Mouse (Mus musculus) fibroblast of lung, adult 2 months (primary cell): ENCODE measurements around the gene Hsd17b7.
A peak's percentile ranks its signal among the peaks of the same experiment; 100 is the strongest.
"Not testable (repeated sequence)": the region's sequence is repeated elsewhere in the genome, so short reads cannot be mapped to it uniquely, and the experiment has no call there.

Source experiments
- DNase-seq: peaks from one replicate; pipeline ENCODE4 v3.0.0-alpha.2; 2011; ENCODE audit warnings: low read depth

The Hsd17b7 gene

DNA sequence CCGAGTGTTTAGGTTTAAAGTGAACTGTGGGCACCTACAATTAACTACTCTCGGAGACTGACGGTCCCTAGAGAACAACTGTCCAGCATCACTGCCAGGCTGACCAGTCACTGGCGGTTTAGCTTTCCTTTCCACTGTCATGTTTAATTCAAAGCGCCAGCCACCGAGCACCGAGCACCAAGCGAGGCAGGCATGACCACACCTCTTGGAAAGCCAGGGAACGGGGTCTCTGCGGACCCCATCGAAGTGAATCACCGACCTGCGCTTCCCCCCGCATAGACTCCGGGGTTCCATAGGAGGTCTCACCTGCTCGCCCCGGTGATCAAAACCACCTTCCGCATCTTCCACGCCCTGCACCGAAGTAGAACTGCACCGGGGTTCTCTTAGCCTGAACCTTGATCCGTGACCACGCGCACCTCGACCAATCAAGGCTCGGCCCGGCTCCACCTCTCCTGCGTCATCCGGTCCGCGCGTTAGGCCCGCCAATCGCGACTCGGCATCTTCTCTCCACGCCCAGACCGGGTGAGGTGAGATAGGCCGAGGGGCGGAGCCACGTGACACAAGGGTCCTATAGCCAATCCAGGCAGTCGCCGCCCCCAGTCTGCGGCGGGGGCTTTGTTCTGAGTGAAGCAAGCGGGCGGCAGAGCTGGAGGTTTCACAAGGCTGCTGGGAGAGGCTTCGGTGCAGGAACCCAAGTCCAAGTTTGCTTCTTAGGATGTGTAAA lies at the start of gene Hsd17b7:
TSS of gene Hsd17b7 (minus strand) at position 450 of the 724 bp plus-strand sequence.
- DNase-seq: peak; percentile 97

DNA sequence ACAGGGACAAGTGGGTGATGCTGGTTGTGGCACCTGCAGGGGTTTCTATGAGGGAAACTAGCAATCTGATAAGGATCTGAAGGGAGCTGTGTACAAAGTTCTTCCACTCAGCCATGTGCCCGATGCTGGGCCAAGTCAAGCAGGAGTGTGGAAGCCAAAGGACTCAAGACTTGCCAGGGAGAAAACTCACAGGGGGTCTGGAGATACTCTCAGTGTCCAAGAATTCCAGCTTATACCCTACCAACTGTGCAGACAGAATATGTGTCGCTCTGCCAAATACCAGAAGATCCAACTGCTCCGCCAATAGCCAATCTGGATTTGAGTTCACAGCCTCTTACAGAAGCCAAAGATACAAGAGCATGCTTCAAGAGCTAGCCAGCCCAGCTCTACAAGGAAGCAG lies 45.7 kb upstream of the Hsd17b7 start:
- DNase-seq: no peak

DNA sequence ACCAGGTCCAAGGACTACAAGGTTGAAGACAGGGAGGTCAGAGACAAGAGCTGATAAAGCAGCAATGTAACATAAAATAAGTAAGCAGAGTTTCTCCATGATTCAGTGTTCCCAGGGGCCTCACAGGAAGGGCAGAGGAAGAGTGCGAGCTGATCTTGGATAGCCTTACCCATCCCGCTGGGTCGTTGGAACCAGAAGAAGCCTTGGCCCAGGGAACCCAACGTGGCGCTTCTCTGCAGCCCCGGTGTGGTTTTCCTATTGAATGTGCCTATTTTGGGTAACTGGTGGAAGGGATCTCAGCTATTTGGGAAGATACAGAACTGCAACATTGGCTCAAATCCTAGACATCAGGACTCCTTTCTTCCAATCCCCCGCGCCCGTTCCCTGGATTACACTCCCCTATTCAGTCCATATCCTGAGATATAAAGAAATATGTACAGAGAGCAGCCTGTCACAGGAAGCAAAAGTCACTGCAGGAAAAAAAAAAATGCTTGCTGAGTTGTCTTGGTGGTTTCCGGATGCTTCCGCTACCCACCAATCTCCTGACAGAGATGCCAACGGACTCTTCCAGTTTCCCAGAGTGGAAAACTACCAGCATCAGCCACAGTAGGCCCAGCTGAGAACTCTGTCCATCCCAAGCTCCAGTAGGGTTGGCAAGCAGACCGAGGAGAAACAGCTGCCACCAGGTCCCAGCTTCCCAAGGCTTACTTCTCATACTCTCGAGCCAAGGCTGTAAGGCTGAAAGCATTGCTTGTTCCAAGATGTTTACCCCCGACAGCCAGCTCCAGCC lies 41.9 kb upstream of the Hsd17b7 start:
- peak; percentile 72 for DNase-seq

DNA sequence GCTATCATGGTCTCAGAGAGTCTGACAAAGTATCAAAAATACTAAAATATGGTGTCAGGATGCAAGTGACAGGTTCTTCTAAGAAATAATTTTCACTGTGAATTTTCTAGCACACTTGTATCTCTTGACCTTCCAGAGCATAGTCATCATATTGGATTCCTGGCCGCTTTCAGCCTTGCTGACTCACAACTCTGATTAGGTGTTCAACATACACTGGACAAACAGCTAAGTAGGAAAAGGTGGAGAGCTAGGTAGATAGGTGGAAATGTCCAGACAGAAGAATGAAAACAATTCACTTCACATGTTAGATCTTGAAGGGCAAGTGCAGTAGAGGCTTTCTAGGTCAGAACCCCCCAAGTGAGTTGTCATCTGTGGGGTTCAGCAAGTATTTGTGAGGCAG lies 40.3 kb upstream of the Hsd17b7 start:
- no peak for DNase-seq

DNA sequence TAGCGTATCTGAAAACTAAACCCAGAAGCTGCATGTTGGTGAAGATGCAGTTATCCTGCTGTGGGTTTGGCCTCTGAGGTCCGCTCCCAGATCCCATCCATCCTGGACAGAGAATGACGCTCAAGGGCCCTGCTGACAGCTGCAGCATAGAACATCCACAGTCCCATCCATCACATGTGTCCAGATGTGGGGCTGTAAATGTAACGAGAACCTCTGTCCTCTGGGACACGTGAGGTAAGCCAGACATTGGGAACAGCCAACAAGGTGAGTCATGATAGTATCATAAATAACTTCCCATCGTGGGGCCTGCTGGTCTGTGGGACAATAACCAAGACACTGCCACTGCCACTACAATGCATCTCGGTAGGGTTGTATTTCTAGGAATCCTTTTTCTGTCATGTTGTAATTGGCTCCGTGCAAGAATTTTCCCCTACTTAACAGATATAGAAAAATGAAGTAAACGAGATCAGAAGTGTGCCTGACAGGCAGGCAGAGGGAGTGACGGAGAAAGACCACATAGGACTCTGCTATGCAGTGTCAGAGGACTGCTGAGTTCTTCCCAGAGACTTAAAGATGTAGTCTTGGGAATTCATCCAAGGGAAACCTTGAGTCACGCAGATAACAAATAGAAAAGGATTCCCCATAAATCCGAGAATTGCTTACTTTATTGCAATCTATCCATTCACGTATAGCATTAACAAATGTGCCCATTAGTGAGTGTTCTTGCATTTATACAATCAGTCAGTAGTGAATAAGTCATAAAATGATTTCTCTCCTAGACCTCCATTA lies 39.6 kb upstream of the Hsd17b7 start:
- DNase-seq: no peak

DNA sequence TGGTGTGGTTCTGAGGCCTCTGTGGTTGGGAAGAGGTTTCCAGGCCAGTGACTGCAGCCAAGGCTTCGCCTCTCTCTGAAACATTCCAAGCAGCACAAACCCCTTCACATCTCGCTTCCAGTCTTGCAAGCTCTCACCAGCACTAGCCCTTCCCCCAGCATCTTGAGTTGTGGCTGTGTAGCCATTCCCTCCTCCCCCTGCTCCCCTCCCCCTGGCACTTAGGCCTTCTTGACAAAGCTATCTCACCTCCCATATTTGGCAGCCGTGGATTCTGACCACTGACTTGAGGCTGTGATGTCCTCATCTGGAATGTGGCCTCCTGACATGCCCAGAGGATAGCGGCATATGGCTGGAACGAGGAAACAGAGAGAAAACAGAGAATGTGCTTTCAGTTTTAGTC lies 37.5 kb upstream of the Hsd17b7 start:
- DNase-seq: peak; percentile 72

DNA sequence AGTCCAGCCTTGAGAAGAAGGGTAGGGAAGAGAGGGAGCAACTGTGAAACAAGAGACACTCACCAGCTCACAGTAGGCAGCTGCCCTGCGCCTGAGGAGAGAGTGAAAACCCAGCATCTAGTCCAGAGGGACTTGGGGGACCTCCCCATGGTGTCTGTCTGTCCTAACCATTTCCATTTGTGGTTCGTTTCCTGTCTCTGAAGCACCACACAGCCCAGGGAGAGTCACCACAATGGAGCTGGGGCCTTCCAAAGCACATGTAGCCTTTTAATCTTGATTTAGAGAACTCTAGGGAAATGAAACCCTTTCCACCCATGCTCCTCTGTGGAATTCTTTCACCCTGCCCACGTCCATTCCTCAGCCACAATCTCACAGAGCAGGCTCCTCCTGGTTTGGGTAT lies 36.3 kb upstream of the Hsd17b7 start:
- no peak for DNase-seq

DNA sequence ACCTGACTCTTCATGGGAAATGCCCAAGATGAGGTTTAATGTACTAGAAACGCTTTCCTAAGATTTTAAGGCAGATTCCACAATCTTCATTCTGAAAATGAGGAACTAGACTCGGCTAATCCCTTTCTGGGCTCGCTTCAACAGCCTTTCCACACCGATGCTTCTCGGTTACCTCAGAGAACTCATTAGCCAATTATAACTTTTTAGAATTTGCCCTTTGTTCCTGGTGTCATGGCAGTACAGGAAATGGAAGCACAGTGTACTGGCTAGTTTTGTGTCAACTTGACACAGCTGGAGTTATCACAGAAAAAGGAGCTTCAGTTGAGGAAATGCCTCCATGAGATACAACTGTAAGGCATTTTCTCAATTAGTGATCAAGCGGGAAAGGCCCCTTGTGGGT lies 24.9 kb upstream of the Hsd17b7 start:
- DNase-seq: not testable (repeated sequence)

- DNase-seq: no peak
These were observed 17.1 kb upstream of the Hsd17b7 start for GRCm38 (mm10) chr1:169986166-169986565.

- no peak for DNase-seq
These were observed 8.6 kb upstream of the Hsd17b7 start for GRCm38 (mm10) chr1:169977621-169978020.

GRCm38 (mm10) chr1:169971998-169972397 lies 3.0 kb upstream of the Hsd17b7 start:
- DNase-seq: no peak

DNA sequence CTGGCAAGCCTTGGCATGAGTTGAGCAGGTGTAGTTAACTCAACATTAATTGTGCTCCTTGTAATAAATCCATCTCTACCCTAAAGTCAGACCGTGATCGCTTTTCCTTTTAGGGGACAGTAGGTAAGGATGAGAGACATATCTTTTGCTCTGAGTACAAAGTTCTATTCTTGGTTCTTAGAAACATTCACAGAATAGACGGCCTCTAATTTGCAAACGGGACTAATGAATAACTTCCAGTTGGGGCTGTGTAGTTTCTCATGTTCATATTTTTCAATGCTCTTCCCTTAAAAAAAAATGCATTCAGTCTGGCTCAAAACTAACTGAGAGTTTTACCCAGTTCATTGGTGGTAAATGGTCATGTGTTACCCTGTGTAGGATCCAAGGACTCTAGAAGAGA lies 1.9 kb upstream of the Hsd17b7 start:
- no peak for DNase-seq

GRCm38 (mm10) chr1:169969516-169969886 lies 460 bp upstream of the Hsd17b7 start:
- DNase-seq: no peak

DNA sequence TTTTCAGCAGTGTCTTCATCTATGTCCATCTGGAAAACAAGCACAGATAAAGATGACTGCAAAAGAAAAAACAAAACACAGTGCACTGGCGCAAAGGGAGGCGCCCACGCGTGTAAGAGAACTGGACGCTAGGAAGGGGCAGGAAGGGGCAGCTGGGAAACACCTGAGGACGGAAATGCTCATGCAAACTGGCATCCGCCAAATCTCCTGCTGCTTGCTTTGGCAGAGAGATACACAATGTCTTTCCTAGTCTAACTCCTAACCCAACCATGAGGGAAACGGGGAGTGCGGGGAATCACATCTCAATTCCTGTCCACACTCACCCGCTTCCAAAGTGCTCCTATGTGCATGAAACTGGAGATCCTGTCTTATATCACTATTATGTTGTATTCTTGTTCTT lies 15.9 kb downstream of the Hsd17b7 start:
- no peak for DNase-seq

GRCm38 (mm10) chr1:169952636-169953035 lies 16.4 kb downstream of the Hsd17b7 start:
- no peak for DNase-seq

DNA sequence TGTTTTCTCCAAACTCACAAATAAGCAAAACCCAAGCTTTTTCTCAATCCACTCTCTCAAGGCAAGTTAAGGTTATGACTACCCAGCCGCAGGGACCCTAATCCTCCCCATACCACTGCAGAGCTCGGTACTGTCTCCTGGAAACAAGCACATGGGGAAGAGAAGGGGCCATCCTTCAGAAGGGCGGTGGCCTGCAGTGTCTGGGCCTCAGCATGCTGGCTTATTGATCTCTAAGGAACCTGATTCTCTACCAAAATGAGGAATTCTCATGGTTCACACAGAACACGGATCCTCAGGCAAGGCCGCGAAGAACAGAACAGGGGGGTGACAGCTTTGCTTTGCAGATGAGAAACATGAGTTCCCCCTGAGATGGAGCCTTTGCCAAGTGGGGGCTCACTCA lies 17.5 kb downstream of the Hsd17b7 start:
- no peak for DNase-seq

DNA sequence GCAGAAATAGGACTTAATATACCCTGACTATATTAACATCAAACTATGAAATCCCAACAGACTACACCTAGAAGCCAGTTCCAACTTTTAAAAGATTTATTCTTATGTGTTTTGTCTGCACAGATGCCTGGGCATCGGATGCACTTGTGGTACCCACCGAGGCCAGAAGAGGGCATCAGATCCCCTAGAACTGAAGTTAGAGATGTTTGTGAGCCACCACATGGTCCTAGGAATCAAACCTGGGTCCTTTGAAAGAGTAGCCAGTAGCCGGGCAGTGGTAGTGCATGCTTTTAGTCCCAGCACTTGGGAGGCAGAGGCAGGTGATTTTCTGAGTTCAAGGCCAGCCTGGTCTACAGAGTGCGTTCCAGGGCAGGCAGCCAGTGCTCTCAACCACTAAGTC lies 18.4 kb downstream of the Hsd17b7 start:
- DNase-seq: no peak

DNA sequence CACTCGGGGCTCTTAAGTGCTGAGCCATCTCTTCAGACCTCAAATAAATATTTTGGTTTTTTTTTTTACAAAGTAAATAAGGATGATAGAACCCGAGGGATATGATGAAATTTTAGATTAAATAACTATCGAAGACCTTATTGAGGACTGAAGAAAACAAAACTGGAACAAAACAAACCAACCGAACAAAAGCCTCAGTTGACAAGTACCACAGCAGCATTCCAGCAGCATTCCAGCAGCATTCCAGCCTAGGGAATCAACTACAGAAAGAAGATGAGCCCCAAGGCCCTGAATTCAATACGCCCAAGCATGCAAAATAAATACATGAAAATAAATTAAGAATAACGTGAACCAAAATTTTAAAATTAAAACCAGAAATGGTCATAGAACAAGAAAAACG lies 19.1 kb downstream of the Hsd17b7 start:
- no peak for DNase-seq

GRCm38 (mm10) chr1:169948866-169949265 lies 20.2 kb downstream of the Hsd17b7 start:
- DNase-seq: no peak

- no peak for DNase-seq
These were observed 20.8 kb downstream of the Hsd17b7 start for GRCm38 (mm10) chr1:169948280-169948679.

GRCm38 (mm10) chr1:169947654-169948053 lies 21.4 kb downstream of the Hsd17b7 start:
- DNase-seq: no peak

GRCm38 (mm10) chr1:169946004-169946403 lies 23.0 kb downstream of the Hsd17b7 start:
- DNase-seq: no peak

- DNase-seq: no peak
These were observed 29.7 kb downstream of the Hsd17b7 start for GRCm38 (mm10) chr1:169939345-169939744.
